Mouse (Mus musculus) heart, embryonic 16.5 days (tissue): ENCODE data around the gene Cpn2. TPM values are rescaled to one million over a fixed set of nuclear protein-coding genes. Genes with fewer than 3 reads are reported as not detected.

Experiments used
- ATAC-seq: fragments of 200-750 bp; cut with Nextera tagmentation; replicated peaks from 2 replicates; pipeline ENCODE4 v1.8.0; 2017; ENCODE audit warnings: moderate number of reproducible peaks; ENCODE audit not compliant: insufficient read depth, low FRiP score; ENCODE audit errors: extremely low read depth
- H3K27ac ChIP-seq: fragments of 300-500 bp; sonication (generic); 2 replicates; pipeline ENCODE4 v1.5.1; 2014; ENCODE audit warnings: mild to moderate bottlenecking, low read length, control low read depth, moderate library complexity
- H3K27me3 ChIP-seq: fragments of 300-500 bp; sonication (generic); 2 replicates; pipeline ENCODE4 v1.6.1; 2014; ENCODE audit warnings: low read length, mixed read lengths; ENCODE audit not compliant: control insufficient read depth, insufficient read depth
- H3K36me3 ChIP-seq: fragments of 300-500 bp; sonication (generic); 2 replicates; pipeline ENCODE4 v1.6.1; 2014; ENCODE audit not compliant: control insufficient read depth, insufficient read depth
- H3K4me1 ChIP-seq: fragments of 300-500 bp; sonication (generic); 2 replicates; pipeline ENCODE4 v1.6.1; 2014; ENCODE audit warnings: low read length, mixed read lengths; ENCODE audit not compliant: control insufficient read depth, insufficient read depth
- H3K4me2 ChIP-seq: fragments of 300-500 bp; sonication (generic); 2 replicates; pipeline ENCODE4 v1.6.1; 2014; ENCODE audit warnings: low read depth, mild to moderate bottlenecking, control low read depth, low read length
- H3K4me3 ChIP-seq: fragments of 300-500 bp; sonication (generic); 2 replicates; pipeline ENCODE4 v1.5.1; 2014; ENCODE audit warnings: mild to moderate bottlenecking, control low read depth, low read length
- H3K9ac ChIP-seq: fragments of 300-500 bp; sonication (generic); 2 replicates; pipeline ENCODE4 v1.6.1; 2014; ENCODE audit warnings: low read length, control low read depth
- H3K9me3 ChIP-seq: fragments of 300-500 bp; sonication (generic); replicated peaks from 2 replicates; pipeline ENCODE4 v1.6.1; 2016; ENCODE audit warnings: low read length; ENCODE audit not compliant: control insufficient read depth
- WGBS: fragments of 180-500 bp; shearing (Covaris S2); extraction: QIAGEN DNeasy Blood & Tissue Kit; methylation state at CpG from one replicate; pipeline ENCODE4 v1.1.7; 2014; 5-methylcytosine and 5-hydroxymethylcytosine counted together
- polyA plus RNA-seq: library from polyadenylated mRNA; unstranded; fragments of >200 nt; fragmentation: Nextera tagmentation; extraction: Ambion mirVana; gene quantifications from 2 replicates; pipeline ENCODE4 v1.2.1, GENCODE M21; 2015

Gene Cpn2
- polyA plus RNA-seq, 1 experiment from 2014 or later, result not detected

GRCm38 (mm10) chr16:30306102-30306501, 38.8 kb upstream of the Cpn2 start:
- no peak overlapping the region for H3K4me3 ChIP-seq
- WGBS, result 83% methylated on average over 4 of the region's 4 CpGs
- no peaks in the 10 kb centered on the region for H3K9me3 ChIP-seq
- no peak for ATAC-seq
- H3K36me3 ChIP-seq, result no peaks in the 10 kb centered on the region
- H3K27ac ChIP-seq, result no peak overlapping the region
- peaks cover 13% of the 10 kb centered on the region for H3K4me1 ChIP-seq
- no peak overlapping the region for H3K9ac ChIP-seq
- peaks cover 40% of the 10 kb centered on the region for H3K27me3 ChIP-seq
- H3K4me2 ChIP-seq, result no peak overlapping the region

- H3K27me3 ChIP-seq, result peaks cover 35% of the 10 kb centered on the region
- H3K4me3 ChIP-seq, result no peak overlapping the region
- no peaks in the 10 kb centered on the region for H3K36me3 ChIP-seq
- peaks cover 9% of the 10 kb centered on the region for H3K4me1 ChIP-seq
- H3K9me3 ChIP-seq, result no peaks in the 10 kb centered on the region
- no peak overlapping the region for H3K4me2 ChIP-seq
- no peak overlapping the region for H3K9ac ChIP-seq
- 51% methylated on average over 5 of the region's 5 CpGs for WGBS
- ATAC-seq, result no peak
- no peak overlapping the region for H3K27ac ChIP-seq
Observed at GRCm38 (mm10) chr16:30304236-30304635, 36.9 kb upstream of the Cpn2 start.

GRCm38 (mm10) chr16:30303411-30303810, 36.1 kb upstream of the Cpn2 start:
- 78% methylated on average over 2 of the region's 2 CpGs for WGBS
- H3K36me3 ChIP-seq, result no peaks in the 10 kb centered on the region
- no peak overlapping the region for H3K4me2 ChIP-seq
- no peak overlapping the region for H3K4me3 ChIP-seq
- peaks cover 4% of the 10 kb centered on the region for H3K4me1 ChIP-seq
- H3K9me3 ChIP-seq, result no peaks in the 10 kb centered on the region
- no peak overlapping the region for H3K9ac ChIP-seq
- peaks cover 35% of the 10 kb centered on the region for H3K27me3 ChIP-seq
- ATAC-seq, result no peak
- no peak overlapping the region for H3K27ac ChIP-seq

- H3K36me3 ChIP-seq, result no peaks in the 10 kb centered on the region
- H3K27me3 ChIP-seq, result peaks cover 29% of the 10 kb centered on the region
- no peak overlapping the region for H3K4me3 ChIP-seq
- H3K9ac ChIP-seq, result no peak overlapping the region
- no peak overlapping the region for H3K4me2 ChIP-seq
- no peaks in the 10 kb centered on the region for H3K9me3 ChIP-seq
- H3K27ac ChIP-seq, result no peak overlapping the region
- no peak for ATAC-seq
- WGBS, result 74% methylated on average over 6 of the region's 6 CpGs
- no peaks in the 10 kb centered on the region for H3K4me1 ChIP-seq
Observed at GRCm38 (mm10) chr16:30302686-30303085, 35.4 kb upstream of the Cpn2 start.

GRCm38 (mm10) chr16:30299711-30300277, 32.5 kb upstream of the Cpn2 start:
- Histone ChIP-seq H3K4me2 (no peak overlapping the region), H3K9ac (no peak overlapping the region), H3K36me3 (no peaks in the 10 kb centered on the region), H3K27me3 (peaks cover 16% of the 10 kb centered on the region; the same call in 1 of the 2 replicates), H3K4me3 (no peak overlapping the region), H3K9me3 (no peaks in the 10 kb centered on the region), H3K4me1 (no peaks in the 10 kb centered on the region), H3K27ac (no peak overlapping the region)
- no peak for ATAC-seq
- 57% methylated on average over 10 of the region's 10 CpGs for WGBS

GRCm38 (mm10) chr16:30297450-30297849, 30.2 kb upstream of the Cpn2 start:
- no peak overlapping the region for H3K4me2 ChIP-seq
- H3K4me3 ChIP-seq, result no peak overlapping the region
- ATAC-seq, result no peak
- WGBS, result 76% methylated on average over 7 of the region's 7 CpGs
- H3K27me3 ChIP-seq, result peaks cover 11% of the 10 kb centered on the region; the same call in 1 of the 2 replicates
- H3K9me3 ChIP-seq, result no peaks in the 10 kb centered on the region
- H3K36me3 ChIP-seq, result no peaks in the 10 kb centered on the region
- H3K4me1 ChIP-seq, result no peaks in the 10 kb centered on the region
- H3K9ac ChIP-seq, result no peak overlapping the region
- H3K27ac ChIP-seq, result no peak overlapping the region

GRCm38 (mm10) chr16:30296601-30297275, 29.4 kb upstream of the Cpn2 start:
- Histone ChIP-seq H3K36me3 (no peaks in the 10 kb centered on the region), H3K27ac (no peak overlapping the region)

GRCm38 (mm10) chr16:30295106-30295505, 27.8 kb upstream of the Cpn2 start:
- Histone ChIP-seq H3K4me2 (no peak overlapping the region), H3K9ac (no peak overlapping the region), H3K4me3 (no peak overlapping the region), H3K4me1 (no peaks in the 10 kb centered on the region), H3K36me3 (no peaks in the 10 kb centered on the region), H3K27ac (no peak overlapping the region), H3K27me3 (peaks cover 4% of the 10 kb centered on the region; the same call in 1 of the 2 replicates), H3K9me3 (no peaks in the 10 kb centered on the region)
- WGBS, result 82% methylated on average over 7 of the region's 7 CpGs
- ATAC-seq, result no peak

More at GRCm38 (mm10) chr16:30296601-30297275, 29.4 kb upstream of the Cpn2 start:
- Histone ChIP-seq H3K9ac (no peak overlapping the region), H3K4me1 (no peaks in the 10 kb centered on the region), H3K27me3 (peaks cover 8% of the 10 kb centered on the region; the same call in 1 of the 2 replicates), H3K4me2 (no peak overlapping the region), H3K4me3 (no peak overlapping the region), H3K9me3 (no peaks in the 10 kb centered on the region)
- no peak for ATAC-seq
- WGBS, result 82% methylated on average over 11 of the region's 11 CpGs

- H3K4me2 ChIP-seq, result no peak overlapping the region
- no peak overlapping the region for H3K9ac ChIP-seq
- H3K4me1 ChIP-seq, result no peaks in the 10 kb centered on the region
- H3K27ac ChIP-seq, result no peak overlapping the region
- H3K4me3 ChIP-seq, result no peak overlapping the region
- ATAC-seq, result no peak
- H3K27me3 ChIP-seq, result 0 out of 2 replicates have a peak, but pooled peaks cover 4% of the 10 kb centered on the region
- no peaks in the 10 kb centered on the region for H3K36me3 ChIP-seq
- 59% methylated on average over 6 of the region's 6 CpGs for WGBS
- no peaks in the 10 kb centered on the region for H3K9me3 ChIP-seq
Observed at GRCm38 (mm10) chr16:30290436-30290835, 23.1 kb upstream of the Cpn2 start.
